Comparison of ENCODE assay signal across 8 mouse cellular contexts in the genomic region with DNA sequence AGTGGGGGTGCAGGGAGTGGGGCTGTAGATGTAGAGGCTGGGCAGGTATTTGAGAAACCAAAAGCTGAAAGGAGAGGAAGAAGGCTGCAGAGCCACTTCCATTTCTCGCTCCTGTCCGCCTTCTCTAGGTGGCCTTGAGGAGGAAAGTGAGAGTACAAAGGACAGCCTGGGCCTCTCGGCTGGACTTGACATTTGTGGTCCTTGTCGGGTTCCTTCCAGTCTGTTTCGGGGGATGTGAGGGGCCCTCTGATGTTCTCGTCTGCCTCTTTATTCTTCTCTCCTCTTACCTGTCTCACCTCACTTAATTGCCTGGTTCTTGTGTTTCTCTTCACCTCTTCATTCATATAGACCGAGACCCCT. TPM values are rescaled to one million over a fixed set of nuclear protein-coding genes. Genes with fewer than 3 reads are reported as not detected.
DNase-seq lines count a peak whose midpoint lies in the region; ATAC-seq and TF ChIP-seq lines count a peak whose summit lies in the region.

No protein-coding gene starts in this region.

- peaks cover 66% of the 10 kb centered on the region for H3K4me1 ChIP-seq in embryonic facial prominence, embryonic 13.5 days
- peaks cover 65% of the 10 kb centered on the region for H3K4me1 ChIP-seq in intestine, embryonic 16.5 days (ENCODE audit: control insufficient read depth, insufficient read depth, low read length)
- peaks cover 67% of the 10 kb centered on the region for H3K4me1 ChIP-seq in neural tube, embryonic 13.5 days (replicated peaks)

- no peak for DNase-seq in left cerebral cortex, adult 2 months (ENCODE audit: extremely low spot score in 1 of 2, low spot score in 2 of 2)
- DNase-seq in left cerebral cortex, adult 18-20 months (ENCODE audit: low spot score in 2 of 2) = no peak
- DNase-seq in adrenal gland, adult 8-10 months = no peak
- DNase-seq in testis, postnatal 14 days (ENCODE audit: low spot score) = no peak
- DNase-seq in embryo, embryonic 10 days (ENCODE audit: low spot score) = no peak

- H3K4me3 ChIP-seq in left cerebral cortex, adult 2 months = peak overlapping the region; percentile 89
- peak overlapping the region; percentile 91 for H3K4me3 ChIP-seq in embryonic facial prominence, embryonic 13.5 days
- peak overlapping the region; percentile 93 for H3K4me3 ChIP-seq in intestine, embryonic 16.5 days (ENCODE audit: low read length)
- H3K4me3 ChIP-seq in neural tube, embryonic 13.5 days = peak overlapping the region; percentile 81

- no peaks in the 10 kb centered on the region for H3K9me3 ChIP-seq in embryonic facial prominence, embryonic 13.5 days
- no peaks in the 10 kb centered on the region for H3K9me3 ChIP-seq in intestine, embryonic 16.5 days (ENCODE audit: control insufficient read depth, low read length)
- no peaks in the 10 kb centered on the region for H3K9me3 ChIP-seq in neural tube, embryonic 13.5 days

- H3K27me3 ChIP-seq in embryonic facial prominence, embryonic 13.5 days = no peaks in the 10 kb centered on the region
- no peaks in the 10 kb centered on the region for H3K27me3 ChIP-seq in intestine, embryonic 16.5 days (replicated peaks; ENCODE audit: control insufficient read depth, insufficient read depth, low read length)
- H3K27me3 ChIP-seq in neural tube, embryonic 13.5 days = no peaks in the 10 kb centered on the region

- intact Hi-C loops in left cerebral cortex, adult 2 months (cut with DNase I) = loop anchor here (1.0 to 5.0 kb wide), 2 partner anchors 13 to 169 kb away; a partner anchor contains a TSS

- ATAC-seq in embryonic facial prominence, embryonic 13.5 days (ENCODE audit: insufficient number of reproducible peaks, insufficient read depth, low FRiP score, low TSS enrichment, low read depth) = no peak
- peak; percentile 0; the same call in 1 of the 2 replicates for ATAC-seq in intestine, embryonic 16.5 days
- no peak for ATAC-seq in neural tube, embryonic 13.5 days (ENCODE audit: low read depth)

- H3K4me2 ChIP-seq in embryonic facial prominence, embryonic 13.5 days = peak overlapping the region; percentile 91
- peak overlapping the region; percentile 69 for H3K4me2 ChIP-seq in intestine, embryonic 16.5 days (ENCODE audit: low read depth, low read length)
- peak overlapping the region; percentile 98 for H3K4me2 ChIP-seq in neural tube, embryonic 13.5 days

- H3K36me3 ChIP-seq in embryonic facial prominence, embryonic 13.5 days = peaks cover 18% of the 10 kb centered on the region
- peaks cover 12% of the 10 kb centered on the region for H3K36me3 ChIP-seq in intestine, embryonic 16.5 days (ENCODE audit: control insufficient read depth, insufficient read depth, low read length)
- H3K36me3 ChIP-seq in neural tube, embryonic 13.5 days = peaks cover 17% of the 10 kb centered on the region

- WGBS in embryonic facial prominence, embryonic 13.5 days = 10% methylated on average over 7 of the region's 7 CpGs
- WGBS in intestine, embryonic 16.5 days = 11% methylated on average over 7 of the region's 7 CpGs
- 8% methylated on average over 7 of the region's 7 CpGs for WGBS in neural tube, embryonic 13.5 days

- peak overlapping the region; percentile 96 for H3K27ac ChIP-seq in left cerebral cortex, adult 2 months
- peak overlapping the region; percentile 100 for H3K27ac ChIP-seq in embryonic facial prominence, embryonic 13.5 days
- peak overlapping the region; percentile 99 for H3K27ac ChIP-seq in intestine, embryonic 16.5 days (ENCODE audit: low read length)
- peak overlapping the region; percentile 100 for H3K27ac ChIP-seq in neural tube, embryonic 13.5 days (replicated peaks)

- no peak for TF ChIP-seq CTCF in left cerebral cortex, adult 2 months (IDR thresholded peaks at IDR 0.05)

- H3K9ac ChIP-seq in embryonic facial prominence, embryonic 13.5 days = peak overlapping the region; percentile 99
- H3K9ac ChIP-seq in intestine, embryonic 16.5 days (ENCODE audit: low read depth, low read length) = peak overlapping the region; percentile 98
- H3K9ac ChIP-seq in neural tube, embryonic 13.5 days = peak overlapping the region; percentile 100

RNA-seq across cellular contexts. Expression of a gene that starts 1.6 kb away (rescaled TPM):
- total RNA-seq in left cerebral cortex, adult 2 months (2021) = 100 to 1,000 TPM; 845 to 926 TPM
- 100 to 1,000 TPM; 895 to 902 TPM for total RNA-seq in left cerebral cortex, adult 18-20 months (2021)
- 327 and 349 TPM in 2 replicates for polyA plus RNA-seq in embryonic facial prominence, embryonic 13.5 days (2015; fragmentation: Nextera tagmentation; extraction: Ambion mirVana)
- 87.8 and 173 TPM in 2 replicates for polyA plus RNA-seq in intestine, embryonic 16.5 days (2015; fragmentation: Nextera tagmentation; extraction: Ambion mirVana)
- 797 TPM in 2 replicates for polyA plus RNA-seq in neural tube, embryonic 13.5 days (2015; fragmentation: Nextera tagmentation; extraction: Ambion mirVana)
- total RNA-seq in adrenal gland, adult 8-10 months (2022) = 100 to 1,000 TPM; 741 to 843 (median 768) TPM

RNA-seq across cellular contexts. Expression of a gene that starts 6.8 kb away (rescaled TPM):
- 1 to 10 TPM; 2.1 to 3.1 TPM for total RNA-seq in left cerebral cortex, adult 2 months (2021)
- 1 to 10 TPM; 2.6 to 3.2 TPM for total RNA-seq in left cerebral cortex, adult 18-20 months (2021)
- 2.9 and 3.7 TPM in 2 replicates for polyA plus RNA-seq in embryonic facial prominence, embryonic 13.5 days (2015; fragmentation: Nextera tagmentation; extraction: Ambion mirVana)
- polyA plus RNA-seq in intestine, embryonic 16.5 days (2015; fragmentation: Nextera tagmentation; extraction: Ambion mirVana) = 1.9 TPM in 2 replicates
- polyA plus RNA-seq in neural tube, embryonic 13.5 days (2015; fragmentation: Nextera tagmentation; extraction: Ambion mirVana) = 2.2 and 3.2 TPM in 2 replicates
- 1 to 10 TPM; 1.1 to 2.7 (median 1.2) TPM for total RNA-seq in adrenal gland, adult 8-10 months (2022)

RNA-seq across cellular contexts. Expression of a gene that starts 12.9 kb away (rescaled TPM):
- 100 to 1,000 TPM; 617 to 624 TPM for total RNA-seq in left cerebral cortex, adult 2 months (2021)
- 100 to 1,000 TPM; 626 to 639 TPM for total RNA-seq in left cerebral cortex, adult 18-20 months (2021)
- 342 and 360 TPM in 2 replicates for polyA plus RNA-seq in embryonic facial prominence, embryonic 13.5 days (2015; fragmentation: Nextera tagmentation; extraction: Ambion mirVana)
- 296 and 299 TPM in 2 replicates for polyA plus RNA-seq in intestine, embryonic 16.5 days (2015; fragmentation: Nextera tagmentation; extraction: Ambion mirVana)
- polyA plus RNA-seq in neural tube, embryonic 13.5 days (2015; fragmentation: Nextera tagmentation; extraction: Ambion mirVana) = 535 and 552 TPM in 2 replicates
- total RNA-seq in adrenal gland, adult 8-10 months (2022) = 100 to 1,000 TPM; 277 to 296 (median 287) TPM

RNA-seq across cellular contexts. Expression of a gene that starts 30.3 kb away (rescaled TPM):
- 1 to 10 TPM; 2.0 to 4.6 TPM for total RNA-seq in left cerebral cortex, adult 2 months (2021)
- total RNA-seq in left cerebral cortex, adult 18-20 months (2021) = 1 to 10 TPM; 4.2 to 8.6 TPM
- polyA plus RNA-seq in embryonic facial prominence, embryonic 13.5 days (2015; fragmentation: Nextera tagmentation; extraction: Ambion mirVana) = 0.37 TPM in 1 of 2 replicates, not detected in the other
- polyA plus RNA-seq in intestine, embryonic 16.5 days (2015; fragmentation: Nextera tagmentation; extraction: Ambion mirVana) = 0.44 and 0.70 TPM in 2 replicates
- 0.21 TPM in 1 of 2 replicates, not detected in the other for polyA plus RNA-seq in neural tube, embryonic 13.5 days (2015; fragmentation: Nextera tagmentation; extraction: Ambion mirVana)
- total RNA-seq in adrenal gland, adult 8-10 months (2022) = under 1 TPM; 0.40 to 0.83 (median 0.46) TPM

RNA-seq across cellular contexts. Expression of a gene that starts 47.0 kb away (rescaled TPM):
- total RNA-seq in left cerebral cortex, adult 2 months (2021) = 100 to 1,000 TPM; 148 to 156 TPM
- 100 to 1,000 TPM; 168 TPM for total RNA-seq in left cerebral cortex, adult 18-20 months (2021)
- 124 and 138 TPM in 2 replicates for polyA plus RNA-seq in embryonic facial prominence, embryonic 13.5 days (2015; fragmentation: Nextera tagmentation; extraction: Ambion mirVana)
- 170 and 176 TPM in 2 replicates for polyA plus RNA-seq in intestine, embryonic 16.5 days (2015; fragmentation: Nextera tagmentation; extraction: Ambion mirVana)
- polyA plus RNA-seq in neural tube, embryonic 13.5 days (2015; fragmentation: Nextera tagmentation; extraction: Ambion mirVana) = 85.4 and 96.4 TPM in 2 replicates
- 100 to 1,000 TPM; 130 to 160 (median 147) TPM for total RNA-seq in adrenal gland, adult 8-10 months (2022)
